Mouse (Mus musculus): ENCODE results near the gene Inpp4b. TPM values are rescaled to one million over a fixed set of nuclear protein-coding genes. Genes with fewer than 3 reads are reported as not detected.

Gene Inpp4b
- 6.0 and 7.6 TPM in 2 replicates for polyA plus RNA-seq (2015; fragmentation: Nextera tagmentation; extraction: Ambion mirVana)

- H3K27ac ChIP-seq, result no peak within 1 kb of the TSS
These were observed at the start of gene Inpp4b for GRCm38 (mm10) chr8:81342236-81342998. Inpp4b (plus strand) TSS chr8:81342556.

GRCm38 (mm10) chr8:81335250-81335649 lies 7.1 kb upstream of the Inpp4b start:
- Histone ChIP-seq H3K9me3 (no peaks in the 10 kb centered on the region), H3K27ac (no peak overlapping the region), H3K4me3 (replicated peaks) (no peak overlapping the region), H3K9ac (no peak overlapping the region), H3K4me2 (replicated peaks) (no peak overlapping the region), H3K4me1 (replicated peaks) (no peaks in the 10 kb centered on the region), H3K27me3 (replicated peaks) (no peaks in the 10 kb centered on the region), H3K36me3 (no peaks in the 10 kb centered on the region)
- WGBS, result 72% methylated on average over 2 of the region's 2 CpGs
- no peak for ATAC-seq

More at GRCm38 (mm10) chr8:81342236-81342998, at the start of gene Inpp4b:
- peak within 1 kb of the TSS; percentile 63 for H3K4me3 ChIP-seq (replicated peaks)
- WGBS, result 1% methylated on average over 46 of the region's 46 CpGs
- H3K9me3 ChIP-seq, result no peaks in the 10 kb centered on the region
- peak; percentile 79 for ATAC-seq
- peak within 1 kb of the TSS; percentile 98 for H3K4me2 ChIP-seq (replicated peaks)
- H3K9ac ChIP-seq, result peak within 1 kb of the TSS; percentile 52
- no peaks in the 10 kb centered on the region for H3K36me3 ChIP-seq
- no peaks in the 10 kb centered on the region for H3K27me3 ChIP-seq (replicated peaks)
- H3K4me1 ChIP-seq (replicated peaks), result peaks cover 5% of the 10 kb centered on the region

GRCm38 (mm10) chr8:81341191-81341590 lies 1.2 kb upstream of the Inpp4b start:
- H3K9ac ChIP-seq, result no peak overlapping the region
- no peak overlapping the region for H3K4me3 ChIP-seq (replicated peaks)
- no peaks in the 10 kb centered on the region for H3K9me3 ChIP-seq
- no peaks in the 10 kb centered on the region for H3K27me3 ChIP-seq (replicated peaks)
- H3K36me3 ChIP-seq, result no peaks in the 10 kb centered on the region
- 46% methylated on average over 5 of the region's 5 CpGs for WGBS
- H3K4me1 ChIP-seq (replicated peaks), result peaks cover 5% of the 10 kb centered on the region
- H3K4me2 ChIP-seq (replicated peaks), result peak overlapping the region; percentile 98
- ATAC-seq, result no peak
- H3K27ac ChIP-seq, result no peak overlapping the region

DNA sequence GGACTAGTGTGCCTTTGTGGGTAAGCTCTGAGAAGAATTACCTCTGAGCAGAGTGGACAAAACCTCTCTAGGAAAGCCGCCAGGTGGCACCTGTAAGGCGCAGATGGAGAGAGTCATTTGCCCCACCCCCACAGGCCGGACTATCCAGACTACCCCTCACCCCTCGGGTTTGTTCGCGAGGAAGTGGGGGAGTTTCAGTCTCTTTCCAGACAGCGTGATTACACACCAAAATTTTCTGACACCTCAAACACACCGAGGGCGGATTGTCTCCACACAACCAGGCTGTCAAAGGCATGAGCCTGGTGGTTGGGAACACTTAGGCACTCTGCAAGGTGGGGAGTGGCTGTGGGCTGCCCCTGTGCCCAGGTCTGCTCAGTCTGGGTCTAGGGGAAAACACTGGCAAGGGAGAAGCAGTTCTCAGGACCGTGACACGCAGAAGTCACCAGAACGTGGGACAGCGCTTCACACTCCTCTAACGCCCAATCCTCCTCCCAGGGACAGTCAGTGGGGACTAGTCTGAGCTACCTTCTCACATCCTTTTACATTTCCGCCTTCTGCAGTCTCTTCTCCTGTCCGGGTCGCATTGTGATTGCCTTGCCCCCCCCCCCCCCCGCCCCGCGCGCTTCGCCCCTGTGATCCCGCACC lies 643 bp upstream of the Inpp4b start:
- H3K9me3 ChIP-seq, result no peaks in the 10 kb centered on the region
- no peak overlapping the region for H3K27ac ChIP-seq
- H3K27me3 ChIP-seq (replicated peaks), result no peaks in the 10 kb centered on the region
- H3K9ac ChIP-seq, result peak overlapping the region; percentile 52
- peak overlapping the region; percentile 63 for H3K4me3 ChIP-seq (replicated peaks)
- peak overlapping the region; percentile 98 for H3K4me2 ChIP-seq (replicated peaks)
- ATAC-seq, result peak; percentile 88
- no peaks in the 10 kb centered on the region for H3K36me3 ChIP-seq
- WGBS, result under 1% methylated on average over 21 of the region's 23 CpGs
- peaks cover 5% of the 10 kb centered on the region for H3K4me1 ChIP-seq (replicated peaks)

DNA sequence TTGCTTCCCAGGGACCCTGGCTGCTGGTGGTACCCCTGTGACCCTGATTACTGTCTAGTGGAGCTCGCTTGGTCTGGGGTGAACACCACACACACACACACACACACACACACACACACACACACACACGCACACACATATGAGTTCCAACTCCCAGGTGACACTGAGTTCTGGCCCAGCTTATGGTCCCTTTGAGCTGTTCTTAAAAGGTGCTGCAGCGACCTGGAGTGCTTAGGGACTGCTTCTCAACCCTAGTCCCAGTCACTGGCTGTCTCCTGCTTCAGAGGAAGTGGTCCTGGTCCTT lies 595 bp downstream of the Inpp4b start:
- 20% methylated on average over 3 of the region's 3 CpGs for WGBS

DNA sequence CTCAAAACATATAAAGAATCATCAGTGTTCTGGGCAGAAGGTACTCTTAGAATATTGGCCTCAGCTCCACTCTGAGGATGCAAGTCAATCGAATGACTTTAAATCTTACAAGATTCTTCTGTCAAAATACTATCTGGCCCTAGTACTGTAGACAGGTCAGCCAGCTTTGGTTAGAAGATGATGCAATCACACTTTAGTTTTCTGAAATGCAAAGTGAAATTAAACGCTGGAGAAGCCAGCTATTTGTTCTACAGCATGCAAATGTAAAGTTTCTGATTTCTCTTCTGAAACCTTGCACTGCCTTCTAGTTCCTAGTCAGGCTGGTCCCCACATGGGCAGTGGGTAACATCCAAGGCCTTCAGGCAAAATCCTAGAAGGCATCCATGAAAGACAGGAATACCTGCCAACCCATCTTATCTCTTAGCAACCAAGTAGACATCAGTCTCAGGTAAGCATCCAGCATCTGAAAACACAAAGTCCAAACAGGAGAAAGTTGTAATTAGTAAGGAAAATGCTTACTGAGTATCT lies 2.9 kb downstream of the Inpp4b start:
- H3K27ac ChIP-seq, result no peak overlapping the region
- WGBS, result 81% methylated on average over 2 of the region's 2 CpGs
- H3K9ac ChIP-seq, result no peak overlapping the region
- no peak overlapping the region for H3K4me2 ChIP-seq (replicated peaks)
- no peak for ATAC-seq
- no peaks in the 10 kb centered on the region for H3K36me3 ChIP-seq
- H3K27me3 ChIP-seq (replicated peaks), result no peaks in the 10 kb centered on the region
- no peak overlapping the region for H3K4me3 ChIP-seq (replicated peaks)
- no peaks in the 10 kb centered on the region for H3K9me3 ChIP-seq
- peaks cover 5% of the 10 kb centered on the region for H3K4me1 ChIP-seq (replicated peaks)

More for the DNA sequence above, 595 bp downstream of the Inpp4b start:
- H3K9me3 ChIP-seq, result no peaks in the 10 kb centered on the region
- ATAC-seq, result no peak
- H3K4me2 ChIP-seq (replicated peaks), result peak overlapping the region; percentile 98
- H3K4me3 ChIP-seq (replicated peaks), result peak overlapping the region; percentile 63
- H3K36me3 ChIP-seq, result no peaks in the 10 kb centered on the region
- no peak overlapping the region for H3K27ac ChIP-seq
- peak overlapping the region; percentile 52 for H3K9ac ChIP-seq
- no peaks in the 10 kb centered on the region for H3K27me3 ChIP-seq (replicated peaks)
- peaks cover 5% of the 10 kb centered on the region for H3K4me1 ChIP-seq (replicated peaks)

- WGBS, result 82% methylated on average over 1 of the region's 1 CpGs
- Histone ChIP-seq H3K27ac (no peak overlapping the region), H3K36me3 (no peaks in the 10 kb centered on the region), H3K4me3 (replicated peaks) (no peak overlapping the region), H3K9me3 (no peaks in the 10 kb centered on the region), H3K27me3 (replicated peaks) (no peaks in the 10 kb centered on the region), H3K4me1 (replicated peaks) (no peaks in the 10 kb centered on the region), H3K9ac (no peak overlapping the region), H3K4me2 (replicated peaks) (no peak overlapping the region)
- no peak for ATAC-seq
These were observed 7.1 kb downstream of the Inpp4b start for GRCm38 (mm10) chr8:81349452-81349851.

GRCm38 (mm10) chr8:81353460-81353859 lies 11.1 kb downstream of the Inpp4b start:
- no peak for ATAC-seq

DNA sequence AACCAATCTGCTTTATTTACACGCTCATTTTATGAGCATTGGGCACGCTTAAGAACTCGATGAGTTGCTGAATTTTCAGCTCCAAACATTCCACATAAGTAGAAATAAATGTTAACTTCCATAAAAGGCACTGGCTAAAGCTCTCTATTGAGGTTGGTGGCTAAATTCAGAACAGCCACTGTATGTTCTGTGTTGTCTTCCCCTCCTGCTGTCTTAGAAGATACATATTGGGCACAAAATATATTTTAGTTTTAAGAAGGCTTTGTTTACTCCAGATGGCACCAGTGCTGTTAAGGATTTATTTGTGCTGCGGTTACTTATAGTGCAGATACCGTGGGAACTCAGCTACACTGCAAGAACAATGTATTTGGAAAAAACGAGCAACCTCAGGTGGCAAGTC lies 15.8 kb downstream of the Inpp4b start:
- ATAC-seq, result no peak
- Histone ChIP-seq H3K27me3 (replicated peaks) (no peaks in the 10 kb centered on the region), H3K9ac (no peak overlapping the region), H3K36me3 (no peaks in the 10 kb centered on the region), H3K4me3 (replicated peaks) (no peak overlapping the region), H3K27ac (no peak overlapping the region), H3K4me2 (replicated peaks) (no peak overlapping the region), H3K9me3 (no peaks in the 10 kb centered on the region), H3K4me1 (replicated peaks) (no peaks in the 10 kb centered on the region)
- 63% methylated on average over 6 of the region's 6 CpGs for WGBS

More at GRCm38 (mm10) chr8:81353460-81353859, 11.1 kb downstream of the Inpp4b start:
- WGBS, result 87% methylated on average over 5 of the region's 5 CpGs
- no peak overlapping the region for H3K9ac ChIP-seq
- no peak overlapping the region for H3K4me3 ChIP-seq (replicated peaks)
- no peak overlapping the region for H3K4me2 ChIP-seq (replicated peaks)
- H3K27me3 ChIP-seq (replicated peaks), result no peaks in the 10 kb centered on the region
- no peaks in the 10 kb centered on the region for H3K36me3 ChIP-seq
- H3K4me1 ChIP-seq (replicated peaks), result no peaks in the 10 kb centered on the region
- H3K27ac ChIP-seq, result no peak overlapping the region
- H3K9me3 ChIP-seq, result no peaks in the 10 kb centered on the region

DNA sequence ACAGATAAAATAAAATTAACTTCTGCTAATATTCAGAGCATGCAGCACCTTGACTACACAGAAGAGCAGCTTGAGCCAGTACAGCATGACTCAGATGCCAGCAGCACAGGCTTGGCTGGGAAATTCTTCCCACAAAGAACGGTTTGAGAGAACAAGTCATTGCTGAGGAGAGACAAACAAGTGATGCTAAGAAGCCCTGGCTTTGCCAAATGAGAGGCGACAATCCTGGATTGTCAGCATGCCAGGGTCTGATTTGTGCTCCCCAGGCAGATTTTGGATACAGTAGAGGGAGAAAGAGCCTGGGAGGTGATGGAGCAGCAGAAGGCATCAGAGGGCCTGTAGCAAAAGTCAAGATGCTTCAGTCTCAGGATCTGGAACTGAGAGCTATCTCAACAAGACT lies 18.2 kb downstream of the Inpp4b start:
- Histone ChIP-seq H3K27me3 (replicated peaks) (no peaks in the 10 kb centered on the region), H3K27ac (no peak overlapping the region), H3K9me3 (no peaks in the 10 kb centered on the region), H3K36me3 (no peaks in the 10 kb centered on the region), H3K9ac (no peak overlapping the region), H3K4me1 (replicated peaks) (no peaks in the 10 kb centered on the region), H3K4me2 (replicated peaks) (no peak overlapping the region), H3K4me3 (replicated peaks) (no peak overlapping the region)
- WGBS, result 69% methylated on average over 2 of the region's 2 CpGs
- no peak for ATAC-seq

DNA sequence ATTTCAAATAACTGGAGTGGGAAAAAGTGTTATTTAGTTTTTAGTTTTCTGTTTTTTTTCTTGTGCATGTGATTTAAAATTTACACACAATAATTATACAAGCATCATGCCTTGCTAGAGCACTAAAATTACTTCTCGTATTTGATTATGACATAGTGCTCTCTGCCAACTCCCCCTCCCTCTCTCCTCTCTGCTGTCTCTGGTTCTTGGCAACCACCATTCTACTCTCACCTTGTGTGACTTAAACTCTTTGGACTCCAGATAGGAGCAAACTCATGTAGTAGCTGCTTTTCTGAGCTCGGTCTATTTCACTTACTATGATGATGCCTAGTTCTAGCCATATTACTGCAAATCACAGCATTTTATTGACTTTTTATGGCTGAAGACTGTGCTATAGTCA lies 18.8 kb downstream of the Inpp4b start:
- no peak for ATAC-seq
- Histone ChIP-seq H3K4me2 (replicated peaks) (no peak overlapping the region), H3K27ac (no peak overlapping the region), H3K36me3 (no peaks in the 10 kb centered on the region), H3K27me3 (replicated peaks) (no peaks in the 10 kb centered on the region), H3K4me1 (replicated peaks) (no peaks in the 10 kb centered on the region), H3K9ac (no peak overlapping the region), H3K9me3 (no peaks in the 10 kb centered on the region), H3K4me3 (replicated peaks) (no peak overlapping the region)
- 86% methylated on average over 2 of the region's 2 CpGs for WGBS

DNA sequence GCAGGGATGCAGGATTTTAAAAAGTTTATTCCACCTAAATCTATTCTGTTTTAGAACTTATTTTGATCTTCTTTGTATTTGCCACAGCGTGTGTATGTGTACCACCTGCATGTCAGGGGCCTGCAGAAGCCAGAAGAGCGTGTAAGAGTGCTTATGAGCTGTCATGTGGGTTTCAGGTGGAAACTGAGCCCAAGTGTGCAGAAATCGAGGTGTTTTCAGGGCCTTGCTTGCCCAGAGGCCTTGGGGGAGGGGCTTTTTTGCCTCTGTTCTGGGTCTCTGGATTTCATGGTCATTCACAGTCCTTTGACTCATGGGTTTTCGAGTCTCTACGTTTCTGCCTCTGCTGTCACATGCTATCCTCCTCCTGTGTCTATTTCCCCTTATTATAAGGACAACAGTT lies 28.3 kb downstream of the Inpp4b start:
- Histone ChIP-seq H3K9me3 (no peaks in the 10 kb centered on the region), H3K4me3 (replicated peaks) (no peak overlapping the region), H3K36me3 (no peaks in the 10 kb centered on the region), H3K4me2 (replicated peaks) (no peak overlapping the region), H3K27me3 (replicated peaks) (no peaks in the 10 kb centered on the region), H3K27ac (no peak overlapping the region), H3K4me1 (replicated peaks) (no peaks in the 10 kb centered on the region), H3K9ac (no peak overlapping the region)
- no peak for ATAC-seq
- WGBS, result 77% methylated on average over 5 of the region's 5 CpGs

GRCm38 (mm10) chr8:81371844-81372243 lies 29.5 kb downstream of the Inpp4b start:
- Histone ChIP-seq H3K4me3 (replicated peaks) (no peak overlapping the region), H3K36me3 (no peaks in the 10 kb centered on the region), H3K27me3 (replicated peaks) (no peaks in the 10 kb centered on the region), H3K27ac (no peak overlapping the region), H3K4me2 (replicated peaks) (no peak overlapping the region), H3K9me3 (no peaks in the 10 kb centered on the region), H3K4me1 (replicated peaks) (no peaks in the 10 kb centered on the region), H3K9ac (no peak overlapping the region)
- 45% methylated on average over 4 of the region's 4 CpGs for WGBS
- ATAC-seq, result no peak

All from intestine, embryonic 15.5 days (tissue).